Mouse (Mus musculus) liver, postnatal 0 days (tissue): Measurements from ENCODE around the gene Snapc3. TPM values are rescaled to one million over a fixed set of nuclear protein-coding genes. Genes with fewer than 3 reads are reported as not detected.
A peak's percentile ranks its signal among the peaks of the same experiment; 100 is the strongest.

Experiments
- ATAC-seq: fragments of 200-750 bp; cut with Nextera tagmentation; 2 replicates; pipeline ENCODE4 v1.8.0; 2017; ENCODE audit warnings: mild to moderate bottlenecking, moderate library complexity
- DNase-seq: peaks from one replicate; pipeline ENCODE4 v3.0.0-alpha.2; 2016
- H3K27ac ChIP-seq: fragments of 300-500 bp; sonication (generic); 2 replicates; pipeline ENCODE4 v1.5.1; 2014; ENCODE audit warnings: antibody characterized with exemption, moderate library complexity, mild to moderate bottlenecking, low read depth
- H3K27me3 ChIP-seq: fragments of 300-500 bp; sonication (generic); 2 replicates; pipeline ENCODE4 v1.6.1; 2014; ENCODE audit warnings: low read length, control low read depth, mixed read lengths; ENCODE audit not compliant: insufficient read depth
- H3K36me3 ChIP-seq: fragments of 300-500 bp; sonication (generic); replicated peaks from 2 replicates; pipeline ENCODE4 v1.6.1; 2014; ENCODE audit warnings: mild to moderate bottlenecking, control low read depth, low read length, moderate library complexity, mixed read lengths; ENCODE audit not compliant: insufficient read depth
- H3K4me1 ChIP-seq: fragments of 300-500 bp; sonication (generic); 2 replicates; pipeline ENCODE4 v1.6.1; 2014; ENCODE audit warnings: antibody characterized with exemption, mild to moderate bottlenecking, control low read depth; ENCODE audit not compliant: insufficient read depth
- H3K4me2 ChIP-seq: fragments of 300-500 bp; sonication (generic); 2 replicates; pipeline ENCODE4 v1.6.1; 2014; ENCODE audit warnings: low read depth, mild to moderate bottlenecking, low read length, moderate library complexity, mixed read lengths
- H3K4me3 ChIP-seq: fragments of 300-500 bp; sonication (generic); 2 replicates; pipeline ENCODE4 v1.5.1; 2014; ENCODE audit warnings: low read depth, low read length
- H3K9ac ChIP-seq: fragments of 300-500 bp; sonication (generic); replicated peaks from 2 replicates; pipeline ENCODE4 v1.6.1; 2014; ENCODE audit warnings: mild to moderate bottlenecking, moderate library complexity
- H3K9me3 ChIP-seq: fragments of 300-500 bp; sonication (generic); 2 replicates; pipeline ENCODE4 v1.6.1; 2016; ENCODE audit warnings: mild to moderate bottlenecking, control low read depth, low read length, mixed read lengths
- CTCF ChIP-seq: sonication (generic); IDR thresholded peaks from 2 replicates; pipeline ENCODE4 v1.5.1; 2016; ENCODE audit warnings: antibody characterized with exemption, low read depth
- EP300 ChIP-seq: IDR thresholded peaks from 2 replicates; pipeline ENCODE4 v1.6.1; 2016; ENCODE audit warnings: antibody characterized with exemption, low read depth, mild to moderate bottlenecking
- WGBS: fragments of 180-500 bp; shearing (Covaris S2); extraction: QIAGEN DNeasy Blood & Tissue Kit; methylation state at CpG from one replicate; pipeline ENCODE4 v1.1.7; 2014; ENCODE audit not compliant: insufficient replicate concordance; 5-methylcytosine and 5-hydroxymethylcytosine counted together
- polyA plus RNA-seq: library from polyadenylated mRNA; unstranded; fragments of >200 nt; fragmentation: Nextera tagmentation; extraction: Ambion mirVana; gene quantifications from 2 replicates; pipeline ENCODE4 v1.2.1, GENCODE M21; 2015

Gene Snapc3
- polyA plus RNA-seq, 1 experiment from 2014 or later = 7.2 TPM

GRCm38 (mm10) chr4:83383899-83384490 lies 33.5 kb upstream of the Snapc3 start:
- Histone ChIP-seq H3K9ac (no peak overlapping the region), H3K36me3 (no peaks in the 10 kb centered on the region), H3K4me1 (no peaks in the 10 kb centered on the region), H3K4me2 (no peak overlapping the region), H3K9me3 (no peaks in the 10 kb centered on the region), H3K27ac (no peak overlapping the region), H3K4me3 (no peak overlapping the region), H3K27me3 (no peaks in the 10 kb centered on the region)
- TF ChIP-seq CTCF = peak; percentile 50
- TF ChIP-seq EP300 = no peak
- ATAC-seq = no peak
- peak; percentile 39 for DNase-seq
- 45% methylated on average over 6 of the region's 6 CpGs for WGBS

DNA sequence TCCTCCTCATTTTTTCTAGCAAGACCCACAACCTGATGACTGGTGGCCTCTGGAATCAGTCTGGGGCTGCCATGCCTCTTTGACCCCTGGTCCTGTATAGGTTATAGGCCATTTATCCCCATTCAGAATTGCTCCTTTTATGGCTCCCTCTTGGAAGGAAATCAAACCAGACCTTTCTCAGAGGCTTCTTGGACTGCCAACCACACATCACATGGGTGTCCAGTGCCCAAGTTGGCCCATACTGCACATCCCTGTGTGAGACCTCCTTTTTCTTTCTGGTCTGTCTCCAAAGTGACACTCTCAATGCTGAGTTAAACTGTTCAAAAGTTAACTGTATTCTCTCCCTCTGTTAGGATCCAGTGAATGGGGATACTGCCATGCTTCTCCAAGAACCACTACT lies 32.4 kb upstream of the Snapc3 start:
- TF ChIP-seq EP300 = no peak
- TF ChIP-seq CTCF = no peak
- ATAC-seq = no peak

DNA sequence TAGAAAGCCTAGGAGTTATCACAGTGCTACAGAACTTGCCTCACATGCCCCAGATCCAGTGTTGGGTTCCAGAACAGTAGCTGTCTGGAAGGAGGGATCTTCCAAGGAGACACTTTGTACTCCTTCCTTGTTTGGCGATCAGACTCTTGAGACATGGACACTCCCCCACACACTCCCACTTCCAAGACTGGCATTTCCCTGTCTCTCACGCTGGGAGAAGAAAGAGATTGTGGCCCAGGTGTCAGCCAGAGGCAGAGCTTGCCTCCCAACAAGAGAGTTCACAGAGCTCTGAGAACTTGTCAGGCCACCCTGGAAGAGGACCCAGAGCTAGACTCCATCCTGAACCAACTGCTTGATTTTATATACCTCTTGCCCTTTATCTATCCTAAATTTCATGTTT lies 27.0 kb upstream of the Snapc3 start:
- Histone ChIP-seq H3K4me3 (no peak overlapping the region), H3K27me3 (no peaks in the 10 kb centered on the region), H3K4me1 (no peaks in the 10 kb centered on the region), H3K4me2 (no peak overlapping the region), H3K27ac (no peak overlapping the region), H3K9me3 (no peaks in the 10 kb centered on the region), H3K9ac (no peak overlapping the region), H3K36me3 (no peaks in the 10 kb centered on the region)
- ATAC-seq = no peak
- 51% methylated on average over 2 of the region's 2 CpGs for WGBS
- TF ChIP-seq CTCF (no peak), EP300 (no peak)
- no peak for DNase-seq

More for the DNA sequence above, 32.4 kb upstream of the Snapc3 start:
- DNase-seq = no peak
- Histone ChIP-seq H3K4me1 (no peaks in the 10 kb centered on the region), H3K9me3 (no peaks in the 10 kb centered on the region), H3K36me3 (no peaks in the 10 kb centered on the region), H3K4me3 (no peak overlapping the region), H3K27ac (no peak overlapping the region), H3K4me2 (no peak overlapping the region), H3K9ac (no peak overlapping the region), H3K27me3 (no peaks in the 10 kb centered on the region)

GRCm38 (mm10) chr4:83391956-83392355 lies 25.6 kb upstream of the Snapc3 start:
- H3K9me3 ChIP-seq = no peaks in the 10 kb centered on the region
- ATAC-seq (no peak), DNase-seq (no peak)
- H3K36me3 ChIP-seq = no peaks in the 10 kb centered on the region
- no peak overlapping the region for H3K4me3 ChIP-seq
- H3K4me2 ChIP-seq = no peak overlapping the region
- no peak overlapping the region for H3K27ac ChIP-seq
- H3K27me3 ChIP-seq = no peaks in the 10 kb centered on the region
- no peak for TF ChIP-seq EP300
- TF ChIP-seq CTCF = no peak
- no peaks in the 10 kb centered on the region for H3K4me1 ChIP-seq
- WGBS = 46% methylated on average over 3 of the region's 3 CpGs
- no peak overlapping the region for H3K9ac ChIP-seq

- no peak for TF ChIP-seq CTCF
- no peak for TF ChIP-seq EP300
- 85% methylated on average over 1 of the region's 1 CpGs for WGBS
Observed at GRCm38 (mm10) chr4:83393733-83394132, 23.8 kb upstream of the Snapc3 start.

GRCm38 (mm10) chr4:83396346-83396745 lies 21.2 kb upstream of the Snapc3 start:
- Histone ChIP-seq H3K4me1 (no peaks in the 10 kb centered on the region), H3K4me3 (no peak overlapping the region), H3K27me3 (no peaks in the 10 kb centered on the region), H3K36me3 (no peaks in the 10 kb centered on the region), H3K27ac (no peak overlapping the region), H3K9ac (no peak overlapping the region), H3K4me2 (no peak overlapping the region), H3K9me3 (no peaks in the 10 kb centered on the region)
- DNase-seq = no peak
- TF ChIP-seq CTCF = no peak
- no peak for TF ChIP-seq EP300
- no peak for ATAC-seq
- WGBS = 82% methylated on average over 4 of the region's 4 CpGs

More at GRCm38 (mm10) chr4:83393733-83394132, 23.8 kb upstream of the Snapc3 start:
- Histone ChIP-seq H3K27ac (no peak overlapping the region), H3K9ac (no peak overlapping the region), H3K9me3 (no peaks in the 10 kb centered on the region), H3K27me3 (no peaks in the 10 kb centered on the region), H3K36me3 (no peaks in the 10 kb centered on the region), H3K4me3 (no peak overlapping the region), H3K4me1 (no peaks in the 10 kb centered on the region), H3K4me2 (no peak overlapping the region)
- no peak for DNase-seq
- no peak for ATAC-seq
